Mouse (Mus musculus) heart, embryonic 10.5 days (tissue): ENCODE data around the gene Pik3ip1. TPM values are rescaled to one million over a fixed set of nuclear protein-coding genes. Genes with fewer than 3 reads are reported as not detected.

Experiments
- DNase-seq: peaks from one replicate; pipeline ENCODE4 v3.0.0-alpha.2; 2017; ENCODE audit warnings: low spot score
- H3K27ac ChIP-seq: fragments of 300-500 bp; sonication (generic); 2 replicates; pipeline ENCODE4 v1.5.1; 2016; ENCODE audit warnings: mild to moderate bottlenecking
- H3K27me3 ChIP-seq: fragments of 300-500 bp; sonication (generic); 2 replicates; pipeline ENCODE4 v1.6.1; 2016; ENCODE audit warnings: mild to moderate bottlenecking; ENCODE audit not compliant: poor library complexity, insufficient read depth, severe bottlenecking
- H3K36me3 ChIP-seq: fragments of 300-500 bp; sonication (generic); 2 replicates; pipeline ENCODE4 v1.6.1; 2016; ENCODE audit warnings: mild to moderate bottlenecking, moderate library complexity
- H3K4me1 ChIP-seq: fragments of 300-500 bp; sonication (generic); 2 replicates; pipeline ENCODE4 v1.6.1; 2016; ENCODE audit warnings: mild to moderate bottlenecking
- H3K4me3 ChIP-seq: fragments of 300-500 bp; sonication (generic); 2 replicates; pipeline ENCODE4 v1.5.1; 2016; ENCODE audit warnings: mild to moderate bottlenecking, moderate library complexity
- H3K9me3 ChIP-seq: fragments of 300-500 bp; sonication (generic); 2 replicates; pipeline ENCODE4 v1.6.1; 2016; ENCODE audit warnings: mild to moderate bottlenecking, moderate library complexity
- WGBS: fragments of 180-500 bp; shearing (Covaris S2); methylation state at CpG from one replicate; pipeline ENCODE4 v1.1.7; 2016; 5-methylcytosine and 5-hydroxymethylcytosine counted together
- polyA plus RNA-seq: library from polyadenylated mRNA; unstranded; fragments of >200 nt; fragmentation: Nextera tagmentation; extraction: Ambion mirVana; gene quantifications from 2 replicates; pipeline ENCODE4 v1.2.1, GENCODE M21; 2016

The Pik3ip1 gene
- polyA plus RNA-seq, 1 experiment from 2014 or later = 7.9 TPM

- 6% methylated on average over 7 of the region's 7 CpGs for WGBS
- Histone ChIP-seq H3K36me3 (0 out of 2 replicates have a peak, but pooled peaks cover 5% of the 10 kb centered on the region), H3K27me3 (no peaks in the 10 kb centered on the region), H3K4me1 (peaks cover 59% of the 10 kb centered on the region), H3K9me3 (no peaks in the 10 kb centered on the region), H3K27ac (peak overlapping the region; percentile 86), H3K4me3 (peak overlapping the region; percentile 34)
- peak; percentile 80 for DNase-seq
Measured at GRCm38 (mm10) chr11:3374293-3374645, 44.1 kb downstream of the Pik3ip1 start.

- Histone ChIP-seq H3K36me3 (0 out of 2 replicates have a peak, but pooled peaks cover 5% of the 10 kb centered on the region), H3K27me3 (no peaks in the 10 kb centered on the region), H3K27ac (peak overlapping the region; percentile 86), H3K9me3 (no peaks in the 10 kb centered on the region), H3K4me1 (peaks cover 54% of the 10 kb centered on the region), H3K4me3 (peak overlapping the region; percentile 34)
- DNase-seq = peak; percentile 64
- 33% methylated on average over 12 of the region's 12 CpGs for WGBS
Measured at GRCm38 (mm10) chr11:3374741-3375140, 44.5 kb downstream of the Pik3ip1 start.

- Histone ChIP-seq H3K4me1 (peaks cover 22% of the 10 kb centered on the region), H3K36me3 (peaks cover 26% of the 10 kb centered on the region), H3K27ac (no peak overlapping the region), H3K9me3 (no peaks in the 10 kb centered on the region), H3K4me3 (no peak overlapping the region), H3K27me3 (no peaks in the 10 kb centered on the region)
- DNase-seq = no peak
- 62% methylated on average over 4 of the region's 4 CpGs for WGBS
Measured at GRCm38 (mm10) chr11:3379427-3379826, 49.2 kb downstream of the Pik3ip1 start.

GRCm38 (mm10) chr11:3381148-3381814 lies 51.1 kb downstream of the Pik3ip1 start:
- DNase-seq = no peak
- Histone ChIP-seq H3K27ac (no peak overlapping the region), H3K4me1 (peaks cover 4% of the 10 kb centered on the region; the same call in 1 of the 2 replicates), H3K36me3 (peaks cover 27% of the 10 kb centered on the region), H3K27me3 (no peaks in the 10 kb centered on the region), H3K4me3 (no peak overlapping the region), H3K9me3 (no peaks in the 10 kb centered on the region)
- 85% methylated on average over 6 of the region's 6 CpGs for WGBS

DNA sequence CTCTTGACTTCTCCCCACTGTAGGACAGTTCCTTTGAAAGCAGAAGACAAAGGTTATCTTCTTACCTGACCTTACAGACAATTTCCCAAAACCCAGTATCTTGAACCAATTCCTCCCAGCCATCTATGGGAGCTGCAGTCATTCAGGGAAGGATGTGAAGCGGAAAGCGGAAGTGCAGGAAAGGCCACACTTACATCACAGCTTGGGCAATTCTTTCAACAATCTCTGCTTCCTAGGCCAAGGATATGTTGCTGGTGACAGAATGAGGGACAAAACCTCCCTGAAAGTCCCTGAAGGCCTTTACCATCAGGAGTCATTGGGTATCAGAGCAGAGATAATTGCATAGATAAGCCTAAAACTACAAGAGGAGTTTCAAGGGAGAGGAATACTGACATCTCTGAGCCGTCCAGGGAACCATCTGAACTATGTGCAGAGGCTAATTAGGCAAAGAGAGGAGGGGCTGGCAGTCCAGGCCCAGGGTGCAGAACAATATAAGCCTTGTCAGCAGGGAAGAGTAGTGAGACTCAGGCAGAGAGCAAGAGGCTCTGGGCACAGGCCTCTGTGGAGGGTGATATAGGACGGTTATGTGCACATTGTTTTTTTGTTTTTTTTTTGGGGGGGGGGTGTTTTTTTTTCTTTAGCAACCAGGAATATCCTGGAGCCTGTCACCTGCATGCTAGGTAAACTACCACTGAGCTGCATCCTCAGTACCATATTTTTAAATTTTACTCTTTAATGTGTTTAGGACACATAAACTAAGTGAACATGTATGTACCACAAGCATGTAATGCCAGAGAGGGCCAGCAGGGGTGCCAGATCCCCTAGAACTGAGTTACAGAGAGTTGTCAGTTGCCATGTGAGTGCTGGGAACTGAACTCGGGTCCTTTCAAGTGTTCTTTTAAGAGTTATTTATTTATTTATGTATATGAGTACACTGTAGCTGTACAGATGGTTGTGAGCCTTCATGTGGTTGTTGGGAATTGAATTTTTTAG lies 52.7 kb downstream of the Pik3ip1 start:
- Histone ChIP-seq H3K27me3 (no peaks in the 10 kb centered on the region), H3K9me3 (no peaks in the 10 kb centered on the region), H3K4me3 (no peak overlapping the region), H3K4me1 (peaks cover 15% of the 10 kb centered on the region), H3K27ac (no peak overlapping the region), H3K36me3 (peaks cover 27% of the 10 kb centered on the region)
- no peak for DNase-seq
- WGBS = 72% methylated on average over 5 of the region's 5 CpGs

GRCm38 (mm10) chr11:3386941-3387368 lies 56.8 kb downstream of the Pik3ip1 start:
- peaks cover 16% of the 10 kb centered on the region for H3K4me1 ChIP-seq
- H3K9me3 ChIP-seq = no peaks in the 10 kb centered on the region
- peak; percentile 93 for DNase-seq
- H3K27ac ChIP-seq = peak overlapping the region; percentile 64
- WGBS = 9% methylated on average over 4 of the region's 4 CpGs
- H3K27me3 ChIP-seq = no peaks in the 10 kb centered on the region
- H3K4me3 ChIP-seq = no peak overlapping the region
- H3K36me3 ChIP-seq = peaks cover 24% of the 10 kb centered on the region

DNA sequence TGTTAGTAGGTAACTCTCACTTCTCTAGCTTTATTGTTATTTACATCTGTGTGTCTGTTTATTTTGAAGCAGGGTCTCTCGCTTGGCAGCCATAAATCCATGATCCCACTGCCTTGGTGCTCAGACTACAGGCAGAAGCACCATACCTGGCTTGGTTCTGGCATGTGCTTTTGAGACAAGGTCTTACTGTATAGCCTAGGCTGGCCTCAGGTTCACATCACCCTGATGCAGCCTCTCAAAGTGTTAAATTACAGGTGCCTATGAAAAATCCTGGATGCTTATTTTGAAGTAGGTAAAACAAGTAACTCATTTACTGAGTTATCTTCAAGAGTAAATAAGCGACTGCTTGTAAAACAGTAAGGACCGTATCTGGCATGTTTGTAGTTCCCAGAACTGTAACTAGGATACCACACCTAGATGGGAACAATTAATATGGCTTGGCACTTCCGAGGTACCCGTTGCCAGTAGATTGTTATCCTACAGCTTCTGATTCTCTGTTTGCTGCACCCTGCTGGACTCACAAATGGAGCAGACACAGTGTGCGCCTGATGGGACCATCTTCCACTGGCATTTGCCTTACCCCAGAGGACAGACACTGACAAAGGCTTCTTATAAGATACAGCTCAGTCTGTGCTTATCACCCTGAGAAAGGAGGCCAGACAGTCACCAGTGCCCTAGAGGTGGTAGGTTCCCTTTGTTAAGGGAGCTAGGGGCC lies 57.4 kb downstream of the Pik3ip1 start:
- WGBS = 84% methylated on average over 6 of the region's 6 CpGs
- no peaks in the 10 kb centered on the region for H3K9me3 ChIP-seq
- H3K36me3 ChIP-seq = peaks cover 24% of the 10 kb centered on the region
- H3K4me3 ChIP-seq = no peak overlapping the region
- no peak overlapping the region; the same call in 1 of the 2 replicates for H3K27ac ChIP-seq
- no peaks in the 10 kb centered on the region for H3K27me3 ChIP-seq
- DNase-seq = no peak
- peaks cover 16% of the 10 kb centered on the region for H3K4me1 ChIP-seq

- H3K4me3 ChIP-seq = no peak overlapping the region
- H3K27ac ChIP-seq = no peak overlapping the region
- DNase-seq = no peak
- no peaks in the 10 kb centered on the region for H3K9me3 ChIP-seq
- WGBS = 69% methylated on average over 5 of the region's 5 CpGs
- peaks cover 14% of the 10 kb centered on the region for H3K36me3 ChIP-seq
- no peaks in the 10 kb centered on the region for H3K27me3 ChIP-seq
- peaks cover 25% of the 10 kb centered on the region for H3K4me1 ChIP-seq
Measured at GRCm38 (mm10) chr11:3389996-3390395, 59.8 kb downstream of the Pik3ip1 start.

DNA sequence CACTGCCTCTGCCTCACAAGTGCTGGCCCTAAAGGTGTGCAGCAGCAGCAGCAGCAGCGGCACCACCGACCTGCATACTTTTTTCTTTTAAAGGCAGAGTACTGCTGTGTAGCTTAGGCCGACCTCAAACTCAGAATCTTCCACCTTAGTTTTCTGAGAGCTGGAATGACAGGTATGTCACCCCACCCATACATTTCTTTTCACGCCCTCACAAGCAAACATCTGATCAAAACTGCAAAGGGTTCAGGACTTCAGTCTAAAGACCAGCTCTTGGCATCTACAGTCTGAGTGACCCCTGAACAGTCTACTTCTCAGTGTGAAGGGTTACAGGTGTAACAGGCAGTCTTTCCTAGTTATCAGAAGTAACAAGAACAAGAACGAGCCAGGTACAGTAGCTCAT lies 60.6 kb downstream of the Pik3ip1 start:
- no peak for DNase-seq
- Histone ChIP-seq H3K9me3 (no peaks in the 10 kb centered on the region), H3K27me3 (no peaks in the 10 kb centered on the region), H3K4me3 (no peak overlapping the region), H3K27ac (no peak overlapping the region), H3K36me3 (peaks cover 19% of the 10 kb centered on the region), H3K4me1 (peaks cover 25% of the 10 kb centered on the region)
- WGBS = 84% methylated on average over 5 of the region's 5 CpGs

DNA sequence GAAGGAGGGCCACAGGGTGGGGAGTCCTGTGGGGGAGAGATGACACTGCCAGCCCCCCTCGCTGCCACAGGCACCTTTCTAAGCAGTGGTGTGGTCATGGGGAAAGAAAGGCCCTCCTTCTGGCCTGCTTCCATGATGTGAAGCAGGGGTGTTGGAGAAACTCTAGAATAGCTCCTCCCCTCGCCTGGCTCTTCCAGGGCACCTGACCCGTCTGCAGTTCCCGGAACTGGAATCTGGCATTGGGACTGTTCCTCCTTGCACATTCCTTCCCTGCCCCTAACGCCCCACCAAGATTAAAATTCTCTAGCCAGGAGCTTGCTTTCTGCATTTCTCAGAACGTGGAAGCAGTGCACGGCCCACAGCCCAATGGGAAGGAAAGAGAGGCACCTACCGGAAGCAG lies 62.3 kb downstream of the Pik3ip1 start:
- DNase-seq = no peak

More for the DNA sequence above, 62.3 kb downstream of the Pik3ip1 start:
- Histone ChIP-seq H3K4me1 (peaks cover 14% of the 10 kb centered on the region), H3K4me3 (no peak overlapping the region), H3K27me3 (no peaks in the 10 kb centered on the region), H3K27ac (no peak overlapping the region), H3K36me3 (peaks cover 32% of the 10 kb centered on the region), H3K9me3 (no peaks in the 10 kb centered on the region)
- WGBS = 63% methylated on average over 8 of the region's 8 CpGs
